Mouse (Mus musculus): ENCODE results near the gene Tmem178b. TPM values are rescaled to one million over a fixed set of nuclear protein-coding genes. Genes with fewer than 3 reads are reported as not detected.

Gene Tmem178b
- polyA plus RNA-seq, 1 experiment from 2014 or later: 7.3 TPM

GRCm38 (mm10) chr6:39871381-39872305, 1.4 kb upstream of the Tmem178b start:
- Histone ChIP-seq H3K36me3 (ENCODE audit: control insufficient read depth, insufficient read depth, low read length) (no peaks in the 10 kb centered on the region), H3K27me3 (ENCODE audit: control insufficient read depth, insufficient read depth, low read length) (peaks cover 8% of the 10 kb centered on the region; the same call in 1 of the 2 replicates), H3K9me3 (ENCODE audit: control insufficient read depth, low read length) (no peaks in the 10 kb centered on the region), H3K4me1 (ENCODE audit: control insufficient read depth, insufficient read depth, low read length) (peaks cover 2% of the 10 kb centered on the region; the same call in 1 of the 2 replicates), H3K4me2 (ENCODE audit: low read depth) (peak overlapping the region; percentile 85), H3K4me3 (ENCODE audit: low read depth, low read length) (peak overlapping the region; percentile 63), H3K27ac (ENCODE audit: low read depth, low read length) (peak overlapping the region; percentile 54), H3K9ac (ENCODE audit: low read length) (peak overlapping the region; percentile 77)
- DNase-seq (ENCODE audit: low spot score) (peak; percentile 77), ATAC-seq (ENCODE audit: insufficient read depth, low FRiP score, low TSS enrichment) (peak; percentile 66)
- WGBS: under 1% methylated on average over 71 of the region's 71 CpGs

DNA sequence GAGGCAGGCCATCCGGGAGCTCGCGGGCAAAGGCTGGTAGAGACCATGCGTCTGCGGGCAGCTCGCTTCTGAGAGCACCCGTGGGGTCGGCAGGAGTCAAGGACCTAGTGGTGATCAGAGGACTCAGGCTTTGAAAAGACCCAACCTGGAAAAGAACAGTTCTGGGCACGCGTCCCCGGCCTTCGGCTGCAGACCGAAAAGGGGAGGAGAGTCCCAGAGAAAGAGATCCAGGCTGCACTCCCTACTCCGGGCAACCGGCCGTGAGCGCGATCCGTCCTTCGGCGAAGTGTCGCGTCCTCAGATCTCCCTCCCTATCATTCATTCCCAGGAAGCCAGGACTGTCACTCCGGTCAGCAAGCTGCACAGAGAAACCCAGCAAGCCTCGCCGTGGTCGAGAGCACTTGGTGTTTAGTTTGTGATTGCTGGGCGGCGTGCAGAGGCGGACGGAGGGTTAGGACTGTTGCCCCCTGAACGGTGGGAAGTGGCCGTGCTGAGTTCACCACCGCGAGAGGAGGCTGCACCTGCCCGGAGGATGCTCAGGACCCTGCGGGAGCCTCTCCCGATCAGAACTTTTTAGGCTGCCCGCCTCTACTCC, 668 bp upstream of the Tmem178b start:
- H3K36me3 ChIP-seq (ENCODE audit: control insufficient read depth, insufficient read depth, low read length): no peaks in the 10 kb centered on the region
- H3K4me1 ChIP-seq (ENCODE audit: control insufficient read depth, insufficient read depth, low read length): peaks cover 2% of the 10 kb centered on the region; the same call in 1 of the 2 replicates
- peak overlapping the region; percentile 54 for H3K27ac ChIP-seq (ENCODE audit: low read depth, low read length)
- H3K4me2 ChIP-seq (ENCODE audit: low read depth): peak overlapping the region; percentile 85
- under 1% methylated on average over 39 of the region's 39 CpGs for WGBS
- ATAC-seq (ENCODE audit: insufficient read depth, low FRiP score, low TSS enrichment) (peak; percentile 36), DNase-seq (ENCODE audit: low spot score) (peak; percentile 71)
- no peaks in the 10 kb centered on the region for H3K9me3 ChIP-seq (ENCODE audit: control insufficient read depth, low read length)
- peak overlapping the region; percentile 77 for H3K9ac ChIP-seq (ENCODE audit: low read length)
- H3K27me3 ChIP-seq (ENCODE audit: control insufficient read depth, insufficient read depth, low read length): peaks cover 8% of the 10 kb centered on the region; the same call in 1 of the 2 replicates
- H3K4me3 ChIP-seq (ENCODE audit: low read depth, low read length): peak overlapping the region; percentile 63

GRCm38 (mm10) chr6:39875186-39875585, 2.1 kb downstream of the Tmem178b start:
- H3K27ac ChIP-seq (ENCODE audit: low read depth, low read length): no peak overlapping the region
- H3K27me3 ChIP-seq (ENCODE audit: control insufficient read depth, insufficient read depth, low read length): peaks cover 8% of the 10 kb centered on the region; the same call in 1 of the 2 replicates
- peaks cover 2% of the 10 kb centered on the region; the same call in 1 of the 2 replicates for H3K4me1 ChIP-seq (ENCODE audit: control insufficient read depth, insufficient read depth, low read length)
- H3K9ac ChIP-seq (ENCODE audit: low read length): no peak overlapping the region
- ATAC-seq (ENCODE audit: insufficient read depth, low FRiP score, low TSS enrichment) (no peak), DNase-seq (ENCODE audit: low spot score) (peak; percentile 45)
- 39% methylated on average over 4 of the region's 4 CpGs for WGBS
- H3K4me2 ChIP-seq (ENCODE audit: low read depth): no peak overlapping the region
- no peaks in the 10 kb centered on the region for H3K9me3 ChIP-seq (ENCODE audit: control insufficient read depth, low read length)
- H3K4me3 ChIP-seq (ENCODE audit: low read depth, low read length): no peak overlapping the region
- no peaks in the 10 kb centered on the region for H3K36me3 ChIP-seq (ENCODE audit: control insufficient read depth, insufficient read depth, low read length)

DNA sequence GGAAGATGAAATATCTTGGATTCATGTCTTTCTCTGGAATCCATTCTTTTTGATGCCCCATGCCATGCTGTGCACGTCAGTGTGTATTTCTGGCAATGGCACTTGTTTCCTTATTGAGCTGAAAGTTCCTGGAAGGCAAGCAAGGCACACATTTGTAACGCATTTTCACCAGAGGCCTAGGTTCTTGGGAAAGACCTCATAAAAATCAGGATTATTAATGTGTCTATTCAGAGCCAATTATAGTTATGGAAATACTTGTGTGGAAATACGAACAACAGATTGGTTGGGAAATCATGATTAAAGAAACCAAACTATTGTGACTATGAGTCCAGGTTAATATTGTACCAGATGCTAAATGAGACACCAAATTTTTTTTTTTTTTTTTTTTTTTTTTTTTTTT, 3.4 kb downstream of the Tmem178b start:
- Histone ChIP-seq H3K4me1 (ENCODE audit: control insufficient read depth, insufficient read depth, low read length) (no peaks in the 10 kb centered on the region), H3K4me2 (ENCODE audit: low read depth) (no peak overlapping the region), H3K27me3 (ENCODE audit: control insufficient read depth, insufficient read depth, low read length) (peaks cover 8% of the 10 kb centered on the region; the same call in 1 of the 2 replicates), H3K27ac (ENCODE audit: low read depth, low read length) (no peak overlapping the region), H3K9ac (ENCODE audit: low read length) (no peak overlapping the region), H3K36me3 (ENCODE audit: control insufficient read depth, insufficient read depth, low read length) (no peaks in the 10 kb centered on the region), H3K4me3 (ENCODE audit: low read depth, low read length) (no peak overlapping the region), H3K9me3 (ENCODE audit: control insufficient read depth, low read length) (no peaks in the 10 kb centered on the region)
- 77% methylated on average over 3 of the region's 3 CpGs for WGBS
- DNase-seq (ENCODE audit: low spot score) (no peak), ATAC-seq (ENCODE audit: insufficient read depth, low FRiP score, low TSS enrichment) (no peak)

- H3K27ac ChIP-seq (ENCODE audit: low read depth, low read length): no peak overlapping the region
- WGBS: 64% methylated on average over 3 of the region's 3 CpGs
Observed at GRCm38 (mm10) chr6:39890811-39891210, 17.7 kb downstream of the Tmem178b start.

GRCm38 (mm10) chr6:39896500-39896899, 23.4 kb downstream of the Tmem178b start:
- no peaks in the 10 kb centered on the region for H3K36me3 ChIP-seq (ENCODE audit: control insufficient read depth, insufficient read depth, low read length)
- DNase-seq (ENCODE audit: low spot score) (no peak), ATAC-seq (ENCODE audit: insufficient read depth, low FRiP score, low TSS enrichment) (no peak)
- H3K27ac ChIP-seq (ENCODE audit: low read depth, low read length): no peak overlapping the region
- H3K27me3 ChIP-seq (ENCODE audit: control insufficient read depth, insufficient read depth, low read length): no peaks in the 10 kb centered on the region
- no peak overlapping the region for H3K4me3 ChIP-seq (ENCODE audit: low read depth, low read length)
- H3K9me3 ChIP-seq (ENCODE audit: control insufficient read depth, low read length): no peaks in the 10 kb centered on the region
- no peak overlapping the region for H3K9ac ChIP-seq (ENCODE audit: low read length)
- H3K4me2 ChIP-seq (ENCODE audit: low read depth): no peak overlapping the region
- H3K4me1 ChIP-seq (ENCODE audit: control insufficient read depth, insufficient read depth, low read length): no peaks in the 10 kb centered on the region
- 49% methylated on average over 3 of the region's 3 CpGs for WGBS

More at GRCm38 (mm10) chr6:39890811-39891210, 17.7 kb downstream of the Tmem178b start:
- H3K9me3 ChIP-seq (ENCODE audit: control insufficient read depth, low read length): no peaks in the 10 kb centered on the region; the same call in 1 of the 2 replicates
- H3K4me2 ChIP-seq (ENCODE audit: low read depth): no peak overlapping the region
- no peak for ATAC-seq (ENCODE audit: insufficient read depth, low FRiP score, low TSS enrichment)
- no peak for DNase-seq (ENCODE audit: low spot score)
- no peaks in the 10 kb centered on the region for H3K36me3 ChIP-seq (ENCODE audit: control insufficient read depth, insufficient read depth, low read length)
- H3K9ac ChIP-seq (ENCODE audit: low read length): no peak overlapping the region
- H3K4me3 ChIP-seq (ENCODE audit: low read depth, low read length): no peak overlapping the region
- H3K4me1 ChIP-seq (ENCODE audit: control insufficient read depth, insufficient read depth, low read length): no peaks in the 10 kb centered on the region
- H3K27me3 ChIP-seq (ENCODE audit: control insufficient read depth, insufficient read depth, low read length): no peaks in the 10 kb centered on the region

GRCm38 (mm10) chr6:39899231-39899630, 26.2 kb downstream of the Tmem178b start:
- ATAC-seq (ENCODE audit: insufficient read depth, low FRiP score, low TSS enrichment) (no peak), DNase-seq (ENCODE audit: low spot score) (no peak)
- Histone ChIP-seq H3K4me3 (ENCODE audit: low read depth, low read length) (no peak overlapping the region), H3K27me3 (ENCODE audit: control insufficient read depth, insufficient read depth, low read length) (no peaks in the 10 kb centered on the region), H3K9me3 (ENCODE audit: control insufficient read depth, low read length) (no peaks in the 10 kb centered on the region), H3K4me2 (ENCODE audit: low read depth) (no peak overlapping the region), H3K4me1 (ENCODE audit: control insufficient read depth, insufficient read depth, low read length) (no peaks in the 10 kb centered on the region; the same call in 1 of the 2 replicates), H3K9ac (ENCODE audit: low read length) (no peak overlapping the region), H3K36me3 (ENCODE audit: control insufficient read depth, insufficient read depth, low read length) (no peaks in the 10 kb centered on the region), H3K27ac (ENCODE audit: low read depth, low read length) (no peak overlapping the region)
- 58% methylated on average over 4 of the region's 4 CpGs for WGBS

GRCm38 (mm10) chr6:39903220-39903773, 30.2 kb downstream of the Tmem178b start:
- DNase-seq (ENCODE audit: low spot score): no peak
- Histone ChIP-seq H3K9ac (ENCODE audit: low read length) (no peak overlapping the region), H3K9me3 (ENCODE audit: control insufficient read depth, low read length) (no peaks in the 10 kb centered on the region), H3K4me2 (ENCODE audit: low read depth) (no peak overlapping the region), H3K36me3 (ENCODE audit: control insufficient read depth, insufficient read depth, low read length) (no peaks in the 10 kb centered on the region), H3K27ac (ENCODE audit: low read depth, low read length) (0 out of 2 replicates have a peak overlapping the region, but pooled peaks have one; percentile 39), H3K4me1 (ENCODE audit: control insufficient read depth, insufficient read depth, low read length) (no peaks in the 10 kb centered on the region; the same call in 1 of the 2 replicates), H3K27me3 (ENCODE audit: control insufficient read depth, insufficient read depth, low read length) (no peaks in the 10 kb centered on the region), H3K4me3 (ENCODE audit: low read depth, low read length) (no peak overlapping the region)
- ATAC-seq (ENCODE audit: insufficient read depth, low FRiP score, low TSS enrichment): no peak
- WGBS: 37% methylated on average over 6 of the region's 6 CpGs
